ENCODE assay signal across 18 mouse cellular contexts in genomic region chr9:15748383-15748782, GRCm38 (mm10).
"Had no signal": no experiment of that assay in that cellular context is flagged by ENCODE, and none has a peak within 500 bp of the region (broad histone marks: within the 10 kb centered on the region; RNA-seq: fewer than 3 reads in every experiment).

No protein-coding gene starts in this region.

- H3K27ac ChIP-seq: layer of hippocampus, adult 2 months; liver, embryonic 13.5 days; neural tube, embryonic 13.5 days; stomach, embryonic 15.5 days had no signal

- H3K4me2 ChIP-seq: liver, embryonic 13.5 days; lung, embryonic 14.5 days; midbrain, embryonic 11.5 days; neural tube, embryonic 13.5 days; stomach, embryonic 15.5 days had no signal

- H3K9ac ChIP-seq: liver, embryonic 13.5 days; lung, embryonic 14.5 days; neural tube, embryonic 13.5 days; stomach, embryonic 15.5 days had no signal

- H3K36me3 ChIP-seq: liver, embryonic 13.5 days; stomach, embryonic 15.5 days had no signal

- ATAC-seq: intestine, postnatal 0 days; midbrain, embryonic 16.5 days had no signal

- H3K27me3 ChIP-seq: liver, embryonic 13.5 days; neural tube, embryonic 13.5 days; stomach, embryonic 15.5 days had no signal

- H3K4me1 ChIP-seq: liver, embryonic 13.5 days; stomach, embryonic 15.5 days had no signal

- H3K4me3 ChIP-seq: layer of hippocampus, adult 2 months; liver, embryonic 13.5 days; myocyte; neural tube, embryonic 13.5 days; stomach, embryonic 15.5 days had no signal

- H3K9me3 ChIP-seq: liver, embryonic 13.5 days; neural tube, embryonic 13.5 days; stomach, embryonic 15.5 days had no signal

- DNase-seq: kidney, adult 8-10 months; kidney, postnatal 10 days; layer of hippocampus, adult 9-11 months; liver, embryonic 13.5 days; lung, embryonic 14.5 days; lung, postnatal 10 days; lung, postnatal 36 days; retina, postnatal 1 day; right cerebral cortex, postnatal 25 days; spleen, adult 18-20 months; thymus, postnatal 25 days had no signal
